Mouse (Mus musculus) thymus, adult 2 months (tissue): ENCODE data around the gene Tmem37.

Experiments used
- CTCF ChIP-seq: fragments of 200-500 bp; IDR thresholded peaks from 2 replicates; pipeline ENCODE4 v1.5.1; 2012; ENCODE audit warnings: mild to moderate bottlenecking, control low read depth, low read length, moderate library complexity, borderline replicate concordance; ENCODE audit not compliant: control insufficient read depth, poor library complexity, insufficient read depth; ENCODE audit errors: extremely low read depth
- POLR2A ChIP-seq: fragments of 200-500 bp; IDR thresholded peaks from 2 replicates; pipeline ENCODE4 v1.6.1; 2012; ENCODE audit warnings: mild to moderate bottlenecking, low read length, control low read depth, moderate library complexity; ENCODE audit not compliant: control insufficient read depth, poor library complexity, insufficient read depth; ENCODE audit errors: extremely low read depth

- no peak for TF ChIP-seq CTCF
- TF ChIP-seq POLR2A = no peak
Observed at GRCm38 (mm10) chr1:120099483-120099882, 25.6 kb upstream of the Tmem37 start.
